Mouse (Mus musculus) olfactory bulb, adult 2 months (tissue): ENCODE data around the gene Agpat1. TPM values are rescaled to one million over a fixed set of nuclear protein-coding genes. Genes with fewer than 3 reads are reported as not detected.

Source experiments
- H3K27ac ChIP-seq: fragments of 200-500 bp; 2 replicates; pipeline ENCODE4 v1.5.1; 2012; ENCODE audit warnings: low read depth, low read length; ENCODE audit not compliant: insufficient read depth
- H3K4me1 ChIP-seq: fragments of 200-500 bp; 2 replicates; pipeline ENCODE4 v1.6.1; 2012; ENCODE audit warnings: low read length; ENCODE audit not compliant: control insufficient read depth, insufficient read depth
- H3K4me3 ChIP-seq: fragments of 200-500 bp; 2 replicates; pipeline ENCODE4 v1.5.1; 2012; ENCODE audit warnings: mild to moderate bottlenecking, low read depth, low read length, moderate library complexity; ENCODE audit not compliant: insufficient read depth
- CTCF ChIP-seq: fragments of 200-500 bp; IDR thresholded peaks from 2 replicates; pipeline ENCODE4 v1.5.1; 2012; ENCODE audit warnings: low read depth, mild to moderate bottlenecking, low read length, moderate library complexity; ENCODE audit not compliant: insufficient read depth
- POLR2A ChIP-seq: fragments of 200-500 bp; IDR thresholded peaks from 2 replicates; pipeline ENCODE4 v1.6.1; 2012; ENCODE audit warnings: mild to moderate bottlenecking, low read depth, low read length, moderate library complexity; ENCODE audit not compliant: insufficient read depth
- WGBS: fragments of 180-500 bp; shearing (Covaris S2); methylation state at CpG from one replicate; pipeline ENCODE4 v1.1.7; 2018; 5-methylcytosine and 5-hydroxymethylcytosine counted together
- polyA plus RNA-seq: library from polyadenylated mRNA; stranded (reverse); fragments of >200 nt; gene quantifications from 2 replicates; pipeline ENCODE4 v1.2.4, GENCODE M21; 2012; ENCODE audit warnings: low replicate concordance; ENCODE audit not compliant: missing spikeins, insufficient read depth, insufficient read length

Agpat1 gene
- polyA plus RNA-seq = 342 TPM in 1 of 2 replicates, not detected in the other

- Histone ChIP-seq H3K4me1 (peaks cover 25% of the 10 kb centered on the region), H3K27ac (peak within 1 kb of the TSS; percentile 94), H3K4me3 (peak within 1 kb of the TSS; percentile 63)
- TF ChIP-seq CTCF = no peak
- peak; percentile 76 for TF ChIP-seq POLR2A
- WGBS = under 1% methylated on average over 35 of the region's 35 CpGs
These were observed at the start of gene Agpat1 for GRCm38 (mm10) chr17:34604061-34604508. Gene Agpat1 (plus strand): TSS chr17:34604262.

GRCm38 (mm10) chr17:34555483-34555882 is 48.6 kb upstream of the Agpat1 start:
- no peaks in the 10 kb centered on the region for H3K4me1 ChIP-seq
- no peak overlapping the region for H3K27ac ChIP-seq
- TF ChIP-seq CTCF (peak; percentile 55), POLR2A (no peak)
- 17% methylated on average over 5 of the region's 5 CpGs for WGBS
- no peak overlapping the region for H3K4me3 ChIP-seq

DNA sequence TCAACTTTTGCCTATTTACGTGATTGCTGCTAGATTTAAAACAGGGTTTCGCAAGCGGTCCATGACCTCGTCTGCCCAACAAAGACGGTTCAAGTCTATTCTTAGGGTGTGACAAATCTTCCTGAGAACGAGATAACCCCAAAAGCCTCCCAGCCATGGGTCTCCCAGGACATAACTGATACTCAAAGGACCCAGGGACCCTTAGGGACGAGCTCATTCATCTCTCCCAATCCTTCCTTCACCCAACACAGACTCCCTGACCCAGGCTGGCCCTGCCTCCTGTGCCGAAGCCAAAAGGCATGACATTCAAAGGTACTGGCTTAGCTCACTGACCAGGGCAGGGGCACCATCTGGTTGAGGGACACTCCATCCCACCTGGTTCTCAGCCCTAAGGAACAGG is 47.7 kb upstream of the Agpat1 start:
- Histone ChIP-seq H3K4me3 (no peak overlapping the region), H3K27ac (no peak overlapping the region), H3K4me1 (no peaks in the 10 kb centered on the region)
- WGBS = 88% methylated on average over 8 of the region's 8 CpGs
- no peak for TF ChIP-seq POLR2A

DNA sequence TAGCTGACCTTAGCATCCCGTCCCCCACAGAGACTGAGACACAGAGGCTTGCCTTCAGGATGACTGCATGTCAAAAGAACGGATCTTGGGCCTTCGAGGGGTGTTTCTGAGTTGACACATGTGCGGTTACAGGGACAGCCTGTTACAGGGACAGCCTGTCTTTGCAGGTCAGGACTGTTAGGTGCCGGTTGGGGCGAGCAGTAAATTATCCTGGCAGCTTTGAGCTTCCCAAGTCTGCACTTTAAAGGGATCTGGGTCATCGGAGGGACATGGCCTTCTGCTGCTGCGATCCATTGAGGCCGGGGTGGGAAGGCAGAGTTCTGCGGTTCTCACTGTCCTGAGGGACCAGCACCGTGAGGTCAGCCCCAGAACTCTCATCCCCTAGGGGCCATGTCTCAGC is 46.7 kb upstream of the Agpat1 start:
- Histone ChIP-seq H3K27ac (no peak overlapping the region), H3K4me3 (no peak overlapping the region), H3K4me1 (no peaks in the 10 kb centered on the region)
- no peak for TF ChIP-seq CTCF
- no peak for TF ChIP-seq POLR2A
- 81% methylated on average over 11 of the region's 11 CpGs for WGBS

DNA sequence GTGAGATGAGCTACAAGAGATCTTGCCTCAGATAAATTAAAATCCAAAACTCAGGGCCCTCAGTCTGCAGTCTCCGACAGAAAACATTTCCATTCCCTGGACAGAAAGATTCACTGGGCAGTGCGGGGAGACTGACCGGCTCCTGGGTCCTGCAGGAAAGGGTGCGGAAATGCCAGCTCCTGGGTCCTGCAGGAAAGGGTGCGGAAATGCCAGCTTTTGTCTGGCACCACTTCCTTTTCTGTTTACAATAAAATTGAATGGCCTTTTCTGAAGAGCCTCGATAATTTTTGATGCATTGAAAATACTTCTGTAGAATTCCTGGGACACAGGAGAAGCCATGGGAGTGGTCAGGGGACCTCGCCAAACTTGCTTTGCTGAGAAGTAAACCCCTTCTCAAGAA is 44.9 kb upstream of the Agpat1 start:
- Histone ChIP-seq H3K4me3 (no peak overlapping the region), H3K4me1 (peaks cover under 1% of the 10 kb centered on the region; the same call in 1 of the 2 replicates), H3K27ac (no peak overlapping the region)
- 82% methylated on average over 7 of the region's 7 CpGs for WGBS
- TF ChIP-seq POLR2A (no peak), CTCF (no peak)

DNA sequence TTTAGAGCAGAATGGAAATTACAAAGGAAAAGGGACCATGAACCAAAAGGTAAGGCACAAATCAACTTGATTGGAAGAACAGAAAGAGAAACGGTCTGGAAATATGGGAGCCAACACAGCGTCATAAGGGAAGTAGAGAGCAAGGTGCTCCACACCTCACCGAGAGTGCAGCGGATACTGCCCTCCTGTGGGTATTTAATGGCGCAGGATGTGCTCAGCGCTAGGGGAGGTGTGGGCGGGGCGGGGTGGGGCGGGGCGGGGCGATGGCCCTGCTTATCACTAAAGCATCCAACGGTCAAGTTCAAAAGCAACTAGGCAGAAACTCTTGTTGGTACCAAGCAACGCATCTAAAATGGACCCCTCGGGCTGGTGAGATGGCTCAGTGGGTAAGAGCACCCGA is 44.2 kb upstream of the Agpat1 start:
- no peak overlapping the region for H3K4me3 ChIP-seq
- H3K4me1 ChIP-seq = peaks cover 4% of the 10 kb centered on the region; the same call in 1 of the 2 replicates
- H3K27ac ChIP-seq = no peak overlapping the region
- no peak for TF ChIP-seq POLR2A
- no peak for TF ChIP-seq CTCF
- WGBS = 36% methylated on average over 10 of the region's 15 CpGs

- Histone ChIP-seq H3K27ac (no peak overlapping the region), H3K4me1 (peaks cover 4% of the 10 kb centered on the region; the same call in 1 of the 2 replicates), H3K4me3 (no peak overlapping the region)
- no peak for TF ChIP-seq CTCF
- no peak for TF ChIP-seq POLR2A
- WGBS = 96% methylated on average over 6 of the region's 6 CpGs
These were observed 43.6 kb upstream of the Agpat1 start for GRCm38 (mm10) chr17:34560438-34560837.

DNA sequence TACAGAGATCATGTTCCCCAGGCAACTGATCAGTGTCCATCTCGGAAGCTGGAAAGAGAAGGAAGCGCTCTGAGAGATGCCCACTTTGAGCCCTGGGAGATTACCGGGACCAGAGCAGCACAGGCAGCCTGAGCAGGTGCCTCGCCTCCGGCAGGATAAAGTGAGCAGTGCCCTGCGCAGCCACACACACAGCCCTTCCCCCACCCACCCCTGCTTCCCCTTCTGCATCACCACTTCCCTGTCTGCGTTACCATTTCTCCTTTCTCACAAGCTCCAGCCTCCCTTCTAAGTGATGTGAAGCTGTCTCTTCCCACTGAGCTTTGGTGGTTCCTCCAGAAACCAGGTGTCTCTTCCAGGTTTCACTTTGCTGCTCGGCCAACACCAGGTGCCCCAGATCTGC is 42.9 kb upstream of the Agpat1 start:
- Histone ChIP-seq H3K27ac (no peak overlapping the region), H3K4me3 (no peak overlapping the region), H3K4me1 (peaks cover 4% of the 10 kb centered on the region; the same call in 1 of the 2 replicates)
- WGBS = 45% methylated on average over 8 of the region's 8 CpGs
- TF ChIP-seq CTCF (no peak), POLR2A (no peak)

- WGBS = 73% methylated on average over 3 of the region's 3 CpGs
- TF ChIP-seq POLR2A (no peak), CTCF (no peak)
- H3K4me1 ChIP-seq = peaks cover 8% of the 10 kb centered on the region
These were observed 41.5 kb upstream of the Agpat1 start for GRCm38 (mm10) chr17:34562595-34562994.

GRCm38 (mm10) chr17:34563354-34563753 is 40.7 kb upstream of the Agpat1 start:
- Histone ChIP-seq H3K4me1 (peaks cover 8% of the 10 kb centered on the region), H3K27ac (no peak overlapping the region), H3K4me3 (no peak overlapping the region)
- WGBS = 86% methylated on average over 11 of the region's 11 CpGs
- TF ChIP-seq POLR2A = no peak
- TF ChIP-seq CTCF = no peak

More at GRCm38 (mm10) chr17:34562595-34562994, 41.5 kb upstream of the Agpat1 start:
- no peak overlapping the region for H3K4me3 ChIP-seq
- H3K27ac ChIP-seq = no peak overlapping the region
